Mouse (Mus musculus): ENCODE data around the gene Cd300a. TPM values are rescaled to one million over a fixed set of nuclear protein-coding genes. Genes with fewer than 3 reads are reported as not detected.
A peak's percentile ranks its signal among the peaks of the same experiment; 100 is the strongest.

Gene Cd300a
- polyA plus RNA-seq, 1 experiment from 2014 or later: 9.7 TPM

- H3K27me3 ChIP-seq (ENCODE audit: insufficient read depth, low read length): peaks cover 32% of the 10 kb centered on the region
- no peak for TF ChIP-seq EP300 (IDR thresholded peaks at IDR 0.05; ENCODE audit: low read depth)
- no peak for TF ChIP-seq CTCF (IDR thresholded peaks at IDR 0.05; ENCODE audit: low read depth)
- 23% methylated on average over 7 of the region's 7 CpGs for WGBS (ENCODE audit: insufficient replicate concordance)
These were observed 36.5 kb upstream of the Cd300a start for GRCm38 (mm10) chr11:114853174-114853838.

DNA sequence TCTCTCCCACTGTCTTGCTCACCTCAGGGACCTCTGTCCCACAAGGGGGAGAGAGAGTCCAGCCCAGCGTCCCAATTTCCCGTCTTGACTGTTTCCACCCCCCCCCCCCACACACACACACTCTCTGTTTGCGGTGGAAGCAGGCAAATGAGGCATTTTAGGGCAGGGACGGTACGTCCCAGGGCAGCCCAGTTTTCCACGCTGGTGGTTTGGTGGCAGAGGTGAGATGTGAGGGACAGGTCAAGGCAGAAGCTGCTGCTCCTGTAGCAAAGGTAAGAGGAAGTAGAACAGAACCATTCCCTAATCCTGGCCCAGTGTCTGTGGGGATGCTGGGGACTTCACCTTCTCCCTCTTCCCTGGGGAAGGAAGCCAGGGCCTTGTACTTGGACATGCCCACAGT lies 35.3 kb upstream of the Cd300a start:
- H3K4me1 ChIP-seq (ENCODE audit: insufficient read depth): peaks cover 18% of the 10 kb centered on the region
- no peak for ATAC-seq

More at GRCm38 (mm10) chr11:114853174-114853838, 36.5 kb upstream of the Cd300a start:
- H3K9ac ChIP-seq (replicated peaks): peak overlapping the region; percentile 87; the same call in 1 of the 2 replicates
- peak overlapping the region; percentile 78 for H3K4me2 ChIP-seq (ENCODE audit: low read depth, low read length)
- H3K9me3 ChIP-seq (ENCODE audit: low read length): no peaks in the 10 kb centered on the region
- H3K4me1 ChIP-seq (ENCODE audit: insufficient read depth): peaks cover 22% of the 10 kb centered on the region
- H3K36me3 ChIP-seq (replicated peaks; ENCODE audit: insufficient read depth, low read length): no peaks in the 10 kb centered on the region
- DNase-seq: no peak
- peak overlapping the region; percentile 34; the same call in 1 of the 2 replicates for H3K27ac ChIP-seq (ENCODE audit: low read depth)
- no peak for ATAC-seq
- peak overlapping the region; percentile 70 for H3K4me3 ChIP-seq (ENCODE audit: low read depth, low read length)

GRCm38 (mm10) chr11:114856125-114856524 lies 33.7 kb upstream of the Cd300a start:
- no peak for TF ChIP-seq EP300 (IDR thresholded peaks at IDR 0.05; ENCODE audit: low read depth)
- Histone ChIP-seq H3K4me1 (ENCODE audit: insufficient read depth) (peaks cover 13% of the 10 kb centered on the region), H3K36me3 (replicated peaks; ENCODE audit: insufficient read depth, low read length) (no peaks in the 10 kb centered on the region), H3K9ac (replicated peaks) (no peak overlapping the region), H3K27ac (ENCODE audit: low read depth) (no peak overlapping the region), H3K27me3 (ENCODE audit: insufficient read depth, low read length) (peaks cover 24% of the 10 kb centered on the region), H3K4me3 (ENCODE audit: low read depth, low read length) (no peak overlapping the region), H3K9me3 (ENCODE audit: low read length) (no peaks in the 10 kb centered on the region), H3K4me2 (ENCODE audit: low read depth, low read length) (no peak overlapping the region)
- no peak for DNase-seq
- 74% methylated on average over 5 of the region's 5 CpGs for WGBS (ENCODE audit: insufficient replicate concordance)
- no peak for ATAC-seq

More for the DNA sequence above, 35.3 kb upstream of the Cd300a start:
- H3K4me2 ChIP-seq (ENCODE audit: low read depth, low read length): peak overlapping the region; percentile 26; the same call in 1 of the 2 replicates
- H3K9me3 ChIP-seq (ENCODE audit: low read length): no peaks in the 10 kb centered on the region
- TF ChIP-seq EP300 (IDR thresholded peaks at IDR 0.05; ENCODE audit: low read depth) (no peak), CTCF (IDR thresholded peaks at IDR 0.05; ENCODE audit: low read depth) (no peak)
- no peaks in the 10 kb centered on the region for H3K36me3 ChIP-seq (replicated peaks; ENCODE audit: insufficient read depth, low read length)
- H3K27me3 ChIP-seq (ENCODE audit: insufficient read depth, low read length): peaks cover 27% of the 10 kb centered on the region
- DNase-seq: no peak
- WGBS (ENCODE audit: insufficient replicate concordance): 54% methylated on average over 6 of the region's 6 CpGs
- no peak overlapping the region for H3K9ac ChIP-seq (replicated peaks)
- H3K4me3 ChIP-seq (ENCODE audit: low read depth, low read length): no peak overlapping the region
- no peak overlapping the region for H3K27ac ChIP-seq (ENCODE audit: low read depth)

- DNase-seq (peak; percentile 54), ATAC-seq (no peak)
- Histone ChIP-seq H3K27ac (ENCODE audit: low read depth) (no peak overlapping the region), H3K9me3 (ENCODE audit: low read length) (no peaks in the 10 kb centered on the region), H3K27me3 (ENCODE audit: insufficient read depth, low read length) (no peaks in the 10 kb centered on the region), H3K4me3 (ENCODE audit: low read depth, low read length) (no peak overlapping the region), H3K9ac (replicated peaks) (no peak overlapping the region), H3K4me1 (ENCODE audit: insufficient read depth) (peaks cover 8% of the 10 kb centered on the region), H3K36me3 (replicated peaks; ENCODE audit: insufficient read depth, low read length) (no peaks in the 10 kb centered on the region), H3K4me2 (ENCODE audit: low read depth, low read length) (no peak overlapping the region)
- TF ChIP-seq CTCF (IDR thresholded peaks at IDR 0.05; ENCODE audit: low read depth): peak; percentile 77
- TF ChIP-seq EP300 (IDR thresholded peaks at IDR 0.05; ENCODE audit: low read depth): no peak
- 78% methylated on average over 2 of the region's 2 CpGs for WGBS (ENCODE audit: insufficient replicate concordance)
These were observed 31.2 kb upstream of the Cd300a start for GRCm38 (mm10) chr11:114858641-114859040.

- no peak overlapping the region for H3K4me2 ChIP-seq (ENCODE audit: low read depth, low read length)
- H3K4me3 ChIP-seq (ENCODE audit: low read depth, low read length): no peak overlapping the region
- no peak for DNase-seq
- peaks cover 12% of the 10 kb centered on the region for H3K4me1 ChIP-seq (ENCODE audit: insufficient read depth)
- no peaks in the 10 kb centered on the region for H3K27me3 ChIP-seq (ENCODE audit: insufficient read depth, low read length)
- no peaks in the 10 kb centered on the region for H3K36me3 ChIP-seq (replicated peaks; ENCODE audit: insufficient read depth, low read length)
- no peak overlapping the region for H3K27ac ChIP-seq (ENCODE audit: low read depth)
- no peak for TF ChIP-seq CTCF (IDR thresholded peaks at IDR 0.05; ENCODE audit: low read depth)
- no peak for ATAC-seq
- 55% methylated on average over 2 of the region's 2 CpGs for WGBS (ENCODE audit: insufficient replicate concordance)
- no peaks in the 10 kb centered on the region for H3K9me3 ChIP-seq (ENCODE audit: low read length)
- H3K9ac ChIP-seq (replicated peaks): no peak overlapping the region
These were observed 28.8 kb upstream of the Cd300a start for GRCm38 (mm10) chr11:114861057-114861456.

DNA sequence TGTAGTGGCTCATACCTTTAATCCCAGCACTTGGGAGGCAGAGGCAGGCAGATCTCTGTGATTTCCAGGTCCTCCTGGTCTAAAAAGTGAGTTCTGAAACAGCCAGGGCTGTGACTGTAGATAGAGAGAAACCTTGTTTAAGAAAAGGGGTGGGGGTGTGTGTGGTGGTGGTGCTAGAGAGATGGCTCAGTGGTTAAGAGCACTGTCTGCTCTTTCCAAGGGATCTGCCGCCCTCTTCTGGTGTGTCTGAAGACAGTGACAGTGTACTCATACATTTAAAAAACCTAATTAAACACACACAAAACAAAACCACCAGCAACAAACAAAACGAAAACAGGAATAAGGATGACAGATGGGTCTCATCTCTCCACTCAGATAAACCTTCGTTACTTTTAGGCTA lies 27.2 kb upstream of the Cd300a start:
- DNase-seq: no peak
- no peak overlapping the region for H3K4me3 ChIP-seq (ENCODE audit: low read depth, low read length)
- WGBS (ENCODE audit: insufficient replicate concordance): 65% methylated on average over 3 of the region's 3 CpGs
- H3K27ac ChIP-seq (ENCODE audit: low read depth): no peak overlapping the region
- H3K36me3 ChIP-seq (replicated peaks; ENCODE audit: insufficient read depth, low read length): no peaks in the 10 kb centered on the region
- peaks cover 21% of the 10 kb centered on the region for H3K4me1 ChIP-seq (ENCODE audit: insufficient read depth)
- TF ChIP-seq EP300 (IDR thresholded peaks at IDR 0.05; ENCODE audit: low read depth) (no peak), CTCF (IDR thresholded peaks at IDR 0.05; ENCODE audit: low read depth) (peak; percentile 29; the same call in 1 of the 2 replicates)
- H3K4me2 ChIP-seq (ENCODE audit: low read depth, low read length): no peak overlapping the region
- no peaks in the 10 kb centered on the region for H3K9me3 ChIP-seq (ENCODE audit: low read length)
- no peak for ATAC-seq
- H3K9ac ChIP-seq (replicated peaks): no peak overlapping the region
- H3K27me3 ChIP-seq (ENCODE audit: insufficient read depth, low read length): no peaks in the 10 kb centered on the region
